Mouse (Mus musculus) brain, embryonic 14.5 days (tissue): ENCODE results near the gene Rnf182.

Source experiments
- CTCF ChIP-seq: fragments of 200-500 bp; IDR thresholded peaks from 2 replicates; pipeline ENCODE4 v1.5.1; 2012; ENCODE audit warnings: inconsistent platforms, mild to moderate bottlenecking, moderate library complexity, borderline replicate concordance; ENCODE audit not compliant: insufficient read depth, insufficient read length; ENCODE audit errors: extremely low read depth
- POLR2A ChIP-seq: fragments of 200-500 bp; IDR thresholded peaks from 2 replicates; pipeline ENCODE4 v1.6.1; 2012; ENCODE audit warnings: mild to moderate bottlenecking, inconsistent platforms, borderline replicate concordance; ENCODE audit not compliant: poor library complexity, insufficient read depth, insufficient read length, severe bottlenecking; ENCODE audit errors: extremely low read depth

- TF ChIP-seq CTCF (no peak), POLR2A (no peak)
These were observed 50.6 kb downstream of the Rnf182 start for GRCm38 (mm10) chr13:43666130-43666529.
